Mouse (Mus musculus) stomach, postnatal 0 days (tissue): ENCODE data around the gene Hydin. TPM values are rescaled to one million over a fixed set of nuclear protein-coding genes. Genes with fewer than 3 reads are reported as not detected.
A peak's percentile ranks its signal among the peaks of the same experiment; 100 is the strongest.

Source experiments
- ATAC-seq: fragments of 200-750 bp; cut with Nextera tagmentation; 2 replicates; pipeline ENCODE4 v1.8.0; 2017; ENCODE audit not compliant: low FRiP score, low TSS enrichment
- DNase-seq: peaks from one replicate; pipeline ENCODE4 v3.0.0-alpha.2; 2016; ENCODE audit warnings: low spot score
- H3K27ac ChIP-seq: fragments of 300-500 bp; sonication (generic); replicated peaks from 2 replicates; pipeline ENCODE4 v1.5.1; 2014; ENCODE audit warnings: mild to moderate bottlenecking, control low read depth
- H3K27me3 ChIP-seq: fragments of 300-500 bp; sonication (generic); 2 replicates; pipeline ENCODE4 v1.6.1; 2014; ENCODE audit warnings: low read length; ENCODE audit not compliant: control insufficient read depth, insufficient read depth
- H3K36me3 ChIP-seq: fragments of 300-500 bp; sonication (generic); 2 replicates; pipeline ENCODE4 v1.6.1; 2014; ENCODE audit warnings: low read length, mixed read lengths; ENCODE audit not compliant: control insufficient read depth, insufficient read depth
- H3K4me1 ChIP-seq: fragments of 300-500 bp; sonication (generic); replicated peaks from 2 replicates; pipeline ENCODE4 v1.6.1; 2014; ENCODE audit warnings: antibody characterized with exemption; ENCODE audit not compliant: control insufficient read depth, insufficient read depth
- H3K4me2 ChIP-seq: fragments of 300-500 bp; sonication (generic); replicated peaks from 2 replicates; pipeline ENCODE4 v1.6.1; 2014; ENCODE audit warnings: low read depth, mild to moderate bottlenecking, control low read depth, moderate library complexity
- H3K4me3 ChIP-seq: fragments of 300-500 bp; sonication (generic); 2 replicates; pipeline ENCODE4 v1.5.1; 2014; ENCODE audit warnings: low read depth, low read length, control low read depth
- H3K9ac ChIP-seq: fragments of 300-500 bp; sonication (generic); 2 replicates; pipeline ENCODE4 v1.6.1; 2014; ENCODE audit warnings: mild to moderate bottlenecking, low read length, control low read depth, mixed read lengths
- H3K9me3 ChIP-seq: fragments of 300-500 bp; sonication (generic); 2 replicates; pipeline ENCODE4 v1.6.1; 2016; ENCODE audit warnings: low read length; ENCODE audit not compliant: control insufficient read depth
- CTCF ChIP-seq: IDR thresholded peaks from 2 replicates; pipeline ENCODE4 v1.5.1; 2016; ENCODE audit warnings: antibody characterized with exemption, low read depth, mild to moderate bottlenecking, moderate library complexity
- EP300 ChIP-seq: optimal IDR thresholded peaks from 2 replicates; pipeline ENCODE3; 2016; ENCODE audit warnings: antibody characterized with exemption
- WGBS: fragments of 180-500 bp; shearing (Covaris S2); extraction: QIAGEN DNeasy Blood & Tissue Kit; methylation state at CpG from one replicate; pipeline ENCODE4 v1.1.7; 2014; 5-methylcytosine and 5-hydroxymethylcytosine counted together
- polyA plus RNA-seq: library from polyadenylated mRNA; unstranded; fragments of >200 nt; fragmentation: Nextera tagmentation; extraction: Ambion mirVana; gene quantifications from 2 replicates; pipeline ENCODE4 v1.2.1, GENCODE M21; 2015

Gene Hydin
- polyA plus RNA-seq, 1 experiment from 2014 or later: 0.05 TPM

DNA sequence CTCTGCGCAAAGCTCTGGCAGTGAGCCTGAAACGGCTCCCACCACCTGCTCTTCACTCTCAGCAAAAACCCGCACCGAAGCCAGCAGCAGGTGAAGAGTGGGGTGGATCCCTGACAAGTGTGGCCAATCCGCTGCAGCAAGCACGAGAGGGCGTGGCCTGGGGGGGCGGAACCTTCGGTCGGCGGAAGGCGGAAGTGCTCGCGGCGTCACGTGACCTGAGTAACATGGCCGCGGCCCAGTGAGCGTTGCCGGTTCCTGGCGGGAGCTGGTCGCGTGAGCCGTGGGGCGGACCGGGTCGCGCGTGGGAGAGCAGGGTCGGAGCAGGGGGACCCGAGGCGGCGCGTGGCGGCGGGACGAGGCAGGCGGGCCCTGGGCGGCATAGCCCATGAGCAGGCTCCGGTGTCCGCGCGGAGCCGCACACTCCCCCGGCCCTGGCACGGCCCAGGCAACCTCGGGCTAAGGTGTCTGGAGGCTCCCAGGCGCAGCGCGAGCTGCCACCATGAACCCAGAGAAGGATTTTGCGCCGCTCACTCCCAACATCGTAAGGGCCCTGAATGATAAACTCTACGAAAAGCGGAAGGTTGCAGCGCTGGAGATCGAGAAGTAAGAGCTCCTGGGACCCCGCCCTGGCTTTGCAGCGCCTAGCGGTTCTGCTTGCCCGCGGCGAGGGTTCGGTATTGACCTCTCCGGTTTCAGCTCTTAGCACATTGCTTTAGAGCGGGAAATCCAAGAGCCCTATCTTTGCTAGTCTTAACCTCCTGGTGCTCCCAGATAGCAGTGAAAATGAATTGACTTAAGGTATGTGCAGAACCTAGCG lies 351.8 kb downstream of the Hydin start, which contains the start of gene Vac14:
Gene Vac14, plus strand, starts transcription at position 195 of the 817 bp plus-strand sequence.
- TF ChIP-seq EP300 (no peak), CTCF (no peak; the same call in 1 of the 2 replicates)
- peak; percentile 97 for ATAC-seq
- H3K27ac ChIP-seq: no peak within 1 kb of the TSS; the same call in 1 of the 2 replicates
- DNase-seq: peak; percentile 99
- no peaks in the 10 kb centered on the region for H3K9me3 ChIP-seq
- H3K36me3 ChIP-seq: no peaks in the 10 kb centered on the region
- peak within 1 kb of the TSS; percentile 80 for H3K9ac ChIP-seq
- under 1% methylated on average over 61 of the region's 67 CpGs for WGBS
- H3K27me3 ChIP-seq: no peaks in the 10 kb centered on the region
- 0 out of 2 replicates have a peak, but pooled peaks cover 3% of the 10 kb centered on the region for H3K4me1 ChIP-seq
- H3K4me2 ChIP-seq: peak within 1 kb of the TSS; percentile 82
- peak within 1 kb of the TSS; percentile 88 for H3K4me3 ChIP-seq

GRCm38 (mm10) chr8:110619208-110619574 lies 352.4 kb downstream of the Hydin start:
- no peak for ATAC-seq
- Histone ChIP-seq H3K4me2 (peak overlapping the region; percentile 82), H3K27ac (no peak overlapping the region), H3K27me3 (no peaks in the 10 kb centered on the region), H3K9me3 (no peaks in the 10 kb centered on the region), H3K9ac (no peak overlapping the region; the same call in 1 of the 2 replicates), H3K4me1 (0 out of 2 replicates have a peak, but pooled peaks cover 3% of the 10 kb centered on the region), H3K4me3 (peak overlapping the region; percentile 88), H3K36me3 (no peaks in the 10 kb centered on the region)
- TF ChIP-seq EP300 (no peak), CTCF (no peak)
- DNase-seq: no peak
- 20% methylated on average over 8 of the region's 8 CpGs for WGBS

- Histone ChIP-seq H3K9me3 (no peaks in the 10 kb centered on the region), H3K4me1 (0 out of 2 replicates have a peak, but pooled peaks cover 3% of the 10 kb centered on the region), H3K9ac (no peak overlapping the region), H3K4me3 (no peak overlapping the region), H3K4me2 (no peak overlapping the region), H3K36me3 (no peaks in the 10 kb centered on the region), H3K27ac (no peak overlapping the region), H3K27me3 (no peaks in the 10 kb centered on the region)
- DNase-seq: no peak
- WGBS: 85% methylated on average over 5 of the region's 5 CpGs
- no peak for ATAC-seq
- TF ChIP-seq EP300 (no peak), CTCF (peak; percentile 49)
Observed at GRCm38 (mm10) chr8:110619919-110620318, 353.1 kb downstream of the Hydin start.

GRCm38 (mm10) chr8:110626431-110626830 lies 359.7 kb downstream of the Hydin start:
- Histone ChIP-seq H3K27ac (no peak overlapping the region), H3K9ac (no peak overlapping the region), H3K4me3 (no peak overlapping the region), H3K4me1 (no peaks in the 10 kb centered on the region), H3K9me3 (no peaks in the 10 kb centered on the region), H3K27me3 (no peaks in the 10 kb centered on the region), H3K4me2 (no peak overlapping the region), H3K36me3 (no peaks in the 10 kb centered on the region)
- 75% methylated on average over 4 of the region's 4 CpGs for WGBS
- no peak for TF ChIP-seq CTCF
- no peak for TF ChIP-seq EP300
- DNase-seq (no peak), ATAC-seq (no peak)

GRCm38 (mm10) chr8:110629245-110630063 lies 362.7 kb downstream of the Hydin start:
- Histone ChIP-seq H3K4me2 (no peak overlapping the region), H3K4me1 (no peaks in the 10 kb centered on the region), H3K27ac (no peak overlapping the region), H3K4me3 (no peak overlapping the region), H3K36me3 (no peaks in the 10 kb centered on the region; the same call in 1 of the 2 replicates), H3K27me3 (no peaks in the 10 kb centered on the region), H3K9me3 (no peaks in the 10 kb centered on the region), H3K9ac (no peak overlapping the region)
- DNase-seq (peak; percentile 61), ATAC-seq (no peak)
- TF ChIP-seq CTCF: peak; percentile 72
- TF ChIP-seq EP300: no peak
- WGBS: 67% methylated on average over 9 of the region's 9 CpGs
